ENCODE assay signal across 12 mouse cellular contexts in genomic region chr7:75873746-75874145, GRCm38 (mm10).
"Had no signal": no experiment of that assay in that cellular context is flagged by ENCODE, and none has a peak within 500 bp of the region (broad histone marks: within the 10 kb centered on the region; RNA-seq: fewer than 3 reads in every experiment).

No protein-coding gene starts in this region.

- DNase-seq: gastrocnemius, postnatal 25 days; heart, adult 11 months; heart, adult 2 months; heart, postnatal 10 days; heart, postnatal 4 days; kidney, adult 18-20 months; kidney, adult 8-10 months; kidney, postnatal 10 days; kidney, postnatal 4 days; liver; liver, embryonic 13.5 days; liver, postnatal 0 days had no signal
